Mouse (Mus musculus) thymus, postnatal 0 days (tissue): ENCODE results near the gene Extl2. TPM values are rescaled to one million over a fixed set of nuclear protein-coding genes. Genes with fewer than 3 reads are reported as not detected.

ENCODE experiments used
- DNase-seq: peaks from one replicate; pipeline ENCODE4 v3.0.0-alpha.2; 2015; ENCODE audit warnings: low spot score
- microRNA-seq: library from miRNA; unstranded; fragments of <30 nt; microRNA quantifications from one replicate; pipeline ENCODE4, GENCODE M21; 2016; ENCODE audit warnings: borderline number of aligned reads
- polyA plus RNA-seq: library from polyadenylated mRNA; unstranded; fragments of >200 nt; fragmentation: Nextera tagmentation; extraction: Ambion mirVana; gene quantifications from 2 replicates; pipeline ENCODE4 v1.2.1, GENCODE M21; 2015

Gene Extl2
- polyA plus RNA-seq, 1 experiment from 2014 or later = 11.2 TPM

DNA sequence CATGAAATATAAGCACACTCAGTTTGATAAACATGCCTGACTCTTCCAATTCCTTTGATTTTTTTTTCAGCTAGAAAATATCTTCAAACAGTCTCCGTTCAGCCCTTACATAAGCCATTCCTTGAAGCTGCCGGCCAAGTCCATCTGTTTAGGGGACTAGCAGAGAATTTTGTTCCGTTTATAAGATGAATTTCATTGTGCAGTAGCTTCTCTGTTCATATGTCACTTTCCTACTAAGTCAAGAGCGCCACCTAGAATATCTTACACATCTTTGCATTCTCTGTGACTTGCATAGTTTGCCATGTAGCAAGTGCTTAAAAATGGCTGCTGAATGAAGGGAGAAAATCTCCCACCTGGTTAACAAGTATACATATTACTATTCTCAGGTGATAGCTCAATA is 71.2 kb downstream of the Extl2 start:
- DNase-seq = peak; percentile 7

Small RNA genes within 50 kb of the gene (microRNA-seq; reads per million reads assigned to microRNA genes)
- not detected for gene Mir669n

Other genes starting within 250 kb of the Extl2 start
- gene Dph5, start 119.6 kb upstream of the Extl2 start, polyA plus RNA-seq = 42.9 and 47.3 TPM in 2 replicates
- 29.4 and 30.0 TPM in 2 replicates for gene Slc30a7, start 56 bp upstream of the Extl2 start, polyA plus RNA-seq
- 128 and 129 TPM in 2 replicates for gene Vcam1, start 122.2 kb downstream of the Extl2 start, polyA plus RNA-seq
- 0.33 and 0.35 TPM in 2 replicates for gene Gpr88, start 246.0 kb downstream of the Extl2 start, polyA plus RNA-seq